1 mouse cellular context compared by ENCODE assay signal in genomic region chr8:70529299-70529698, GRCm38 (mm10).
TF ChIP-seq lines count a peak whose summit lies in the region.

No protein-coding gene starts in this region.

TF ChIP-seq in MEL, 35 proteins besides CTCF, POLR2A, EP300 and RAD21:
- TF ChIP-seq GATA1 (IDR thresholded peaks at IDR 0.05; ENCODE audit: low read depth, low read length) (no peak), ETS1 (IDR thresholded peaks at IDR 0.05; ENCODE audit: low read depth, low read length) (no peak), ZKSCAN1 (IDR thresholded peaks at IDR 0.05; ENCODE audit: low read depth, low read length) (no peak), POLR2AphosphoS2 (IDR thresholded peaks at IDR 0.05; ENCODE audit: low read length) (0 out of 2 replicates have a peak, but pooled peaks have one; percentile 15), USF1 (IDR thresholded peaks at IDR 0.05; ENCODE audit: low read depth, low read length) (no peak), TBP (IDR thresholded peaks at IDR 0.05; ENCODE audit: low read depth, low read length) (no peak)
